26 mouse cellular contexts compared by ENCODE assay signal in genomic region chrX:130808530-130809235, GRCm38 (mm10).
DNase-seq lines count a peak whose midpoint lies in the region; ATAC-seq and TF ChIP-seq lines count a peak whose summit lies in the region.
"Had no signal": no experiment of that assay in that cellular context is flagged by ENCODE, and none has a peak within 500 bp of the region (broad histone marks: within the 10 kb centered on the region; RNA-seq: fewer than 3 reads in every experiment).

No protein-coding gene starts in this region.

- no peaks in the 10 kb centered on the region for H3K27me3 ChIP-seq in MEL (ENCODE audit: control insufficient read depth in 1 of 2, insufficient read depth in 2 of 2, low read length in 2 of 2)
- H3K27me3 ChIP-seq: embryonic facial prominence, embryonic 13.5 days; forebrain, embryonic 12.5 days; forebrain, embryonic 15.5 days; hindbrain, embryonic 12.5 days; hindbrain, embryonic 15.5 days; intestine, embryonic 15.5 days had no signal

- H3K9me3 ChIP-seq in MEL (replicated peaks; ENCODE audit: insufficient read depth, low read length): no peaks in the 10 kb centered on the region
- H3K9me3 ChIP-seq: embryonic facial prominence, embryonic 10.5 days; embryonic facial prominence, embryonic 13.5 days; forebrain, embryonic 12.5 days; forebrain, embryonic 15.5 days; hindbrain, embryonic 12.5 days; hindbrain, embryonic 15.5 days; intestine, embryonic 15.5 days had no signal

- TF ChIP-seq EP300 in MEL (IDR thresholded peaks at IDR 0.05; ENCODE audit: low read depth in 1 of 2, low read length in 2 of 2): no peak; a peak in 1 of 4 replicates

- no peak for TF ChIP-seq CTCF in MEL (IDR thresholded peaks at IDR 0.05 in 2 of 3, conservative IDR thresholded peaks at IDR 0.05 in 1 of 3; ENCODE audit: control insufficient read depth in 1 of 3, insufficient read depth in 1 of 3, low read depth in 2 of 3, low read length in 3 of 3, poor library complexity in 1 of 3, severe bottlenecking in 1 of 3)

- peak; percentile 73 for ATAC-seq in granulocyte monocyte progenitor cell, adult 5-6 weeks (replicated peaks; ENCODE audit: poor library complexity, severe bottlenecking)
- peak; percentile 75 for ATAC-seq in megakaryocyte progenitor cell, adult 5-6 weeks (replicated peaks; ENCODE audit: poor library complexity)
- ATAC-seq: forebrain, embryonic 15.5 days; intestine, embryonic 15.5 days; Patski had no signal

- no peaks in the 10 kb centered on the region for H3K36me3 ChIP-seq in MEL (ENCODE audit: control insufficient read depth in 1 of 2, insufficient read depth in 2 of 2, low read length in 2 of 2)
- H3K36me3 ChIP-seq: embryonic facial prominence, embryonic 10.5 days; embryonic facial prominence, embryonic 13.5 days; forebrain, embryonic 12.5 days; forebrain, embryonic 15.5 days; hindbrain, embryonic 12.5 days; hindbrain, embryonic 15.5 days; intestine, embryonic 15.5 days had no signal

- DNase-seq in 416B (ENCODE audit: low read depth) (peak; percentile 42), MEL (ENCODE audit: low read depth, low spot score) (peak; percentile 25)
- DNase-seq in right cerebral cortex, postnatal 36 days (ENCODE audit: low spot score in 2 of 2): no peak
- no peak for DNase-seq in thymus, postnatal 14 days
- no peak for DNase-seq in spleen, adult 12 weeks (ENCODE audit: low spot score)
- no peak for DNase-seq in neural tube, embryonic 10.5 days (ENCODE audit: extremely low spot score, low spot score)
- DNase-seq: adrenal gland, adult 8-10 months; adrenal gland, postnatal 36 days; B cell, adult 2 months; cerebellum, adult 18-20 months; cerebellum, adult 9-10 months; cerebellum, postnatal 25 days; embryo, embryonic 11 days; gastrocnemius, postnatal 36 days; heart, adult 11 months had no signal

- H3K27ac ChIP-seq in MEL (ENCODE audit: control insufficient read depth, low read depth, low read length): no peak overlapping the region
- H3K27ac ChIP-seq: embryonic facial prominence, embryonic 10.5 days; embryonic facial prominence, embryonic 13.5 days; forebrain, embryonic 12.5 days; forebrain, embryonic 15.5 days; hindbrain, embryonic 12.5 days; hindbrain, embryonic 15.5 days; intestine, embryonic 15.5 days had no signal

- no peak for TF ChIP-seq POLR2A in MEL (IDR thresholded peaks at IDR 0.05; ENCODE audit: control insufficient read depth in 1 of 2, insufficient read depth in 1 of 2, low read depth in 1 of 2, low read length in 2 of 2, poor library complexity in 1 of 2)

- no peaks in the 10 kb centered on the region for H3K4me1 ChIP-seq in MEL (ENCODE audit: control insufficient read depth in 1 of 2, insufficient read depth in 2 of 2, low read length in 2 of 2)
- H3K4me1 ChIP-seq: embryonic facial prominence, embryonic 10.5 days; embryonic facial prominence, embryonic 13.5 days; forebrain, embryonic 12.5 days; forebrain, embryonic 15.5 days; hindbrain, embryonic 12.5 days; hindbrain, embryonic 15.5 days; intestine, embryonic 15.5 days had no signal

- TF ChIP-seq RAD21 in MEL (IDR thresholded peaks at IDR 0.05; ENCODE audit: low read depth, low read length): no peak

- H3K4me3 ChIP-seq in MEL (ENCODE audit: control insufficient read depth in 1 of 2, insufficient read depth in 1 of 2, low read depth in 2 of 2, low read length in 2 of 2): no peak overlapping the region
- H3K4me3 ChIP-seq: embryonic facial prominence, embryonic 10.5 days; embryonic facial prominence, embryonic 13.5 days; erythroblast, embryonic 14.5 days; forebrain, embryonic 12.5 days; forebrain, embryonic 15.5 days; hindbrain, embryonic 12.5 days; hindbrain, embryonic 15.5 days; intestine, embryonic 15.5 days had no signal

- no peak overlapping the region for H3K9ac ChIP-seq in MEL (ENCODE audit: control insufficient read depth, low read depth, low read length, poor library complexity, severe bottlenecking)
- H3K9ac ChIP-seq: embryonic facial prominence, embryonic 13.5 days; forebrain, embryonic 12.5 days; forebrain, embryonic 15.5 days; hindbrain, embryonic 12.5 days; hindbrain, embryonic 15.5 days; intestine, embryonic 15.5 days had no signal

- no peaks in the 10 kb centered on the region for H3K79me2 ChIP-seq in MEL (ENCODE audit: control insufficient read depth, insufficient read depth, low read length, poor library complexity)

TF ChIP-seq in MEL, 35 proteins besides CTCF, POLR2A, EP300 and RAD21:
- no peak for TF ChIP-seq ZKSCAN1 (IDR thresholded peaks at IDR 0.05; ENCODE audit: low read depth, low read length)
- no peak for TF ChIP-seq SIN3A (IDR thresholded peaks at IDR 0.05; ENCODE audit: low read length)
- TF ChIP-seq GABPA (IDR thresholded peaks at IDR 0.05; ENCODE audit: low read depth, low read length): no peak
- TF ChIP-seq POLR2AphosphoS5 (IDR thresholded peaks at IDR 0.05; ENCODE audit: borderline replicate concordance, low read depth, low read length): no peak
- no peak for TF ChIP-seq MEF2A (IDR thresholded peaks at IDR 0.05; ENCODE audit: extremely low read depth, insufficient replicate concordance, low read depth, low read length, poor library complexity, severe bottlenecking)
- no peak for TF ChIP-seq UBTF (IDR thresholded peaks at IDR 0.05; ENCODE audit: borderline replicate concordance, insufficient read depth, low read depth, low read length)
- TF ChIP-seq ZNF384 (IDR thresholded peaks at IDR 0.05; ENCODE audit: low read depth, low read length): no peak
- no peak for TF ChIP-seq MYB (IDR thresholded peaks at IDR 0.05; ENCODE audit: low read depth, low read length)
- no peak for TF ChIP-seq ZMIZ1 (IDR thresholded peaks at IDR 0.05; ENCODE audit: low read depth, low read length)
- no peak for TF ChIP-seq MAZ (IDR thresholded peaks at IDR 0.05; ENCODE audit: low read depth, low read length)
- no peak for TF ChIP-seq SMC3 (IDR thresholded peaks at IDR 0.05; ENCODE audit: low read depth, low read length)
- TF ChIP-seq ZC3H11A (IDR thresholded peaks at IDR 0.05; ENCODE audit: low read depth, low read length): no peak
- TF ChIP-seq KAT2A (conservative IDR thresholded peaks at IDR 0.05; ENCODE audit: low read depth, low read length): no peak
- TF ChIP-seq TCF12 (IDR thresholded peaks at IDR 0.05; ENCODE audit: low read depth, low read length): no peak
- no peak for TF ChIP-seq MXI1 (IDR thresholded peaks at IDR 0.05; ENCODE audit: low read depth, low read length)
- no peak for TF ChIP-seq USF2 (IDR thresholded peaks at IDR 0.05; ENCODE audit: borderline replicate concordance in 1 of 2, insufficient read depth in 1 of 2, low read depth in 1 of 2, low read length in 2 of 2)
- no peak for TF ChIP-seq TBP (IDR thresholded peaks at IDR 0.05; ENCODE audit: low read depth, low read length)
- TF ChIP-seq NELFE (IDR thresholded peaks at IDR 0.05; ENCODE audit: low read depth, low read length): no peak
- no peak for TF ChIP-seq BHLHE40 (IDR thresholded peaks at IDR 0.05; ENCODE audit: borderline replicate concordance, low read depth, low read length)

Comparison
In these comparisons a context has a peak if more than half of its experiments do, and no peak if none do; other contexts are left out.
1. DNase-seq: peak in 416B (single experiment) and MEL (single experiment); none in right cerebral cortex, postnatal 36 days (0 of 2), thymus, postnatal 14 days (single experiment), spleen, adult 12 weeks (single experiment) and neural tube, embryonic 10.5 days (single experiment).